Mouse (Mus musculus) lung, adult 2 months (tissue): ENCODE measurements around the gene Adamts12. TPM values are rescaled to one million over a fixed set of nuclear protein-coding genes. Genes with fewer than 3 reads are reported as not detected.

Source experiments
- DNase-seq: peaks from one replicate; pipeline ENCODE4 v3.0.0; 2022
- H3K4me1 ChIP-seq: fragments of 200-500 bp; 2 replicates; pipeline ENCODE4 v1.6.1; 2011; ENCODE audit warnings: low read length; ENCODE audit not compliant: control insufficient read depth, insufficient read depth
- H3K4me3 ChIP-seq: fragments of 200-500 bp; replicated peaks from 2 replicates; pipeline ENCODE3; 2011; ENCODE audit warnings: low read depth, mild to moderate bottlenecking, control low read depth, low read length; ENCODE audit errors: extremely low read depth
- CTCF ChIP-seq: fragments of 200-500 bp; IDR thresholded peaks from 2 replicates; pipeline ENCODE4 v1.5.1; 2011; ENCODE audit warnings: mild to moderate bottlenecking, low read length, control low read depth; ENCODE audit not compliant: insufficient read depth
- POLR2A ChIP-seq: fragments of 200-500 bp; IDR thresholded peaks from 2 replicates; pipeline ENCODE4 v1.6.1; 2011; ENCODE audit warnings: low read depth, mild to moderate bottlenecking, control low read depth, low read length, borderline replicate concordance; ENCODE audit errors: extremely low read depth
- WGBS: fragments of 180-500 bp; shearing (Covaris S2); methylation state at CpG from one replicate; pipeline ENCODE4 v1.1.7; 2018; 5-methylcytosine and 5-hydroxymethylcytosine counted together
- polyA plus RNA-seq: library from polyadenylated mRNA; depleted of rRNA; stranded (reverse); fragments of >200 nt; gene quantifications from 2 replicates; pipeline ENCODE4 v1.2.3, GENCODE M21; 2012

Adamts12 gene
- polyA plus RNA-seq, 1 experiment, result 1.2 TPM

DNA sequence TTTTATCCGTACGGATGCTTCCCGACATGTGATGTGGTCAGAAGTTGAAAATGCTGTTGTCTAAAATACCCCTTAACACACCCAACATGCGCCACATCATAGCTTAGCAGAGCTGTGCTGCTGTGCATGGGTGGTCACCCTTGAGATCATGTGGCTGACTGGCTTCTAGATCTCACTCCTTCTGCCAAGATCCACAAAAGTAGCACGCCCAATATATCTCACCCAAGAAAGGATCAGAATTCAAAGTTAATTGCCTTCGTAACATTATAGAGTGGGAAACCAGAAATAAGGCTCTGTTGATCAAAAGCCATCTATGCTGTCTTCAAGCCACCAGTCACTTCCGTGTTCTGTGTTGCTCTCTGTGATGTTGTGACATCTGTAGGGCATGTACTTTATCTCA is 3.3 kb downstream of the Adamts12 start:
- 75% methylated on average over 7 of the region's 7 CpGs for WGBS
- Histone ChIP-seq H3K4me3 (no peak overlapping the region), H3K4me1 (peaks cover 9% of the 10 kb centered on the region)
- DNase-seq, result no peak
- TF ChIP-seq CTCF (no peak), POLR2A (no peak)

GRCm38 (mm10) chr15:11075726-11076361 is 11.3 kb downstream of the Adamts12 start:
- no peak for DNase-seq
- H3K4me1 ChIP-seq, result no peaks in the 10 kb centered on the region
- 71% methylated on average over 3 of the region's 3 CpGs for WGBS
- no peak overlapping the region for H3K4me3 ChIP-seq
- TF ChIP-seq CTCF, result no peak
- no peak for TF ChIP-seq POLR2A

- no peak overlapping the region for H3K4me3 ChIP-seq
- WGBS, result 73% methylated on average over 8 of the region's 8 CpGs
- no peak for DNase-seq
- no peaks in the 10 kb centered on the region; the same call in 1 of the 2 replicates for H3K4me1 ChIP-seq
- TF ChIP-seq POLR2A (no peak), CTCF (no peak)
Measured at GRCm38 (mm10) chr15:11082961-11083569, 18.5 kb downstream of the Adamts12 start.

DNA sequence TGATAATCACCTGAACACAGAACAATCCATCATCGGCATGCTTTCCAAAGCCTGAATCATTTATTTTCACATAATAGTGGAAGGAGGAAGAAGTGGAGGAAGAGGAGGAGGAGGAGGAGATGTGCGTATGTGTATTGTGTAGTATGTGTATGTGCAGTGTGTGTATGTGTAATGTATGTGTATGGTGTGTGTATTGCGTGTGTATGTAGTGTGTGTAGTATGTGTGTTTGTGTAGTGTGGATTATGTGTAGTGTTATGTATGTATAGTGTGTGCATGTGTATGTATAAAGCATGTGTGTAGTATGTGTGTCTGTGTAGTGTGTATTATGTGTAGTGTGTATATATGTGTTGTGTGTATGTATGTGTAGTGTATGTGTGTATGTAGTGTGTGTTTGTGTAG is 19.1 kb downstream of the Adamts12 start:
- Histone ChIP-seq H3K4me1 (no peaks in the 10 kb centered on the region; the same call in 1 of the 2 replicates), H3K4me3 (no peak overlapping the region)
- DNase-seq, result no peak
- WGBS, result 96% methylated on average over 3 of the region's 3 CpGs
- TF ChIP-seq POLR2A (no peak), CTCF (no peak)

DNA sequence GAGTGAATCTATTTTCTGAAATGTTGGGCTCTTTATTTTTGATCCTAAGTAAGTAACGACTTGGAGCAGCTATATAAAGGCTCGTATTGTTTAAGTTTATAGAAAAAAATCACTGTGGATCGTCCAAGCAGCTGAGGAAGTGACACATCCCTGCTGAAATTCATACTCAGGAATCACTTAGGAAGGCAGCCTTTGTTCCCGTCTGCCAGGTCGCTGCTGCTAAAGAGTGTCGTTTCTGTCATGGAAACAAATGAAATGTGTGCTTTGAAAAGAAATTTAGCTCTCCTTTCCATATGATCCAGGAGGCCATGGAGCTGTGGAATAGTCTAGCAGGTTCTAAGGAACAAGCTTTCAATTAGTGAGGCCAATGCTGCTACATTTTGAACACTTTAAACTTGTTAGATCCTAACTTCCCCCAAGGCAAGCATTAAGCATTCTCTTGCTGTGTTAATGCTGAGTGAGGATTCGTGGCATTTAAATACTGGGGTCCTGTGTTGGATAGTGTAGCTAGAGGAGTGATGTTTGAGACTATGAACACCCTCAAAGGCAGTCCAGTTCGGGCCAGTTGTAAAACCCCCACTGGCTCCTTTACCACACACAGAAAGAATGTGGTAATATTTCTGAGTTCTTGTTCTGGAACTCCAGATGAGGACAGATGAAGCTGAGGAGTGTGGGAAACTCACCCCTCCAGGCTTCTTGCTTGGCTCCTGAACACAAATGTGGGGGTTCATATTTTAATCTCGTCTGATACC is 19.8 kb downstream of the Adamts12 start:
- Histone ChIP-seq H3K4me1 (no peaks in the 10 kb centered on the region; the same call in 1 of the 2 replicates), H3K4me3 (no peak overlapping the region)
- no peak for TF ChIP-seq POLR2A
- no peak for TF ChIP-seq CTCF
- WGBS, result 25% methylated on average over 9 of the region's 9 CpGs
- DNase-seq, result no peak

GRCm38 (mm10) chr15:11084993-11085365 is 20.4 kb downstream of the Adamts12 start:
- no peak for TF ChIP-seq POLR2A
- TF ChIP-seq CTCF, result no peak
- Histone ChIP-seq H3K4me1 (no peaks in the 10 kb centered on the region; the same call in 1 of the 2 replicates), H3K4me3 (no peak overlapping the region)
- 39% methylated on average over 1 of the region's 1 CpGs for WGBS
- no peak for DNase-seq

DNA sequence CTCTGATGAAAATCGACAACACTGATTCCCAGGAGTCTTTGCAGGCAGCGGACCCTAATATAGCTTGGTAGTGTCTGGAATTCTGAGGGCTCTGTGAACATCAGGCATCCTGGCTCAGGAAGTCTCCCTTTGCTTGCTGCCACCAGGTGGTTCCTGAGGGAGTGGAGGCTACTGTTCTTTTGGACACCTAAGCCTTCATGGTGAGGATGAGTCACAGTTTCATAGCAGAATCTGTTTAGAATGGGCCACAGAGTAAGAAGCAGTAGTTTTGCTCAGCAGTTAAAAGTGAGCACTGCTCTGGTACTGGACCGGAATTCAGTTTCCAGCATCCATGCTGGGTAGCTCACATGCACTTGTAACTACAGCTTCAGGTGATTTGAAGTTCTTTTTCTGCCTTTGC is 24.9 kb downstream of the Adamts12 start:
- DNase-seq, result no peak
- Histone ChIP-seq H3K4me1 (no peaks in the 10 kb centered on the region; the same call in 1 of the 2 replicates), H3K4me3 (no peak overlapping the region)
- WGBS, result 85% methylated on average over 3 of the region's 3 CpGs
- no peak for TF ChIP-seq POLR2A
- no peak for TF ChIP-seq CTCF

DNA sequence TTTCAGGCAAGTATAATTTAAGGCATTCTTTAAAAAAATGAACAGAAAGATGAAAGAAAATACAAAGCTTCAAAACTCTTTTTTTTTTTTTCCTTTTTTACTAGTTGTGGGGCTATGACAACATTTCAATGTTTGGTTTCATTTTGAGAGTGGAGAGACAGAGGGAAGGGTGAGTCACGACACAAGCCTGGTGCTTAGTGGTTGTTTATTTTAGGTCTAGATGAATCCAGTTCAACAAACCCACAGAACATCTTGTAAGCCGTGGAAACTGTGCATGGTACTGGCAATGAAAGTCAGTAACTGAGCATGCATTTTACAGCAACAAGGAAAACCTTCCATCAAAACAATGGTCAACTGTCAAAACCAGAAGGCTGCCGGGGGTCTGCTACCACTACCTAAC is 31.0 kb downstream of the Adamts12 start:
- H3K4me3 ChIP-seq, result no peak overlapping the region
- 31% methylated on average over 3 of the region's 3 CpGs for WGBS
- TF ChIP-seq CTCF (no peak), POLR2A (no peak)
- H3K4me1 ChIP-seq, result no peaks in the 10 kb centered on the region
- no peak for DNase-seq

GRCm38 (mm10) chr15:11097967-11098702 is 33.5 kb downstream of the Adamts12 start:
- WGBS, result 65% methylated on average over 4 of the region's 4 CpGs
- no peak for TF ChIP-seq POLR2A
- no peak for TF ChIP-seq CTCF

More at GRCm38 (mm10) chr15:11097967-11098702, 33.5 kb downstream of the Adamts12 start:
- H3K4me3 ChIP-seq, result no peak overlapping the region
- no peak for DNase-seq
- H3K4me1 ChIP-seq, result no peaks in the 10 kb centered on the region
